Mouse (Mus musculus) embryo, embryonic 10 days (tissue): ENCODE data around the gene Cadps2.

Experiments
- DNase-seq: peaks from one replicate; pipeline ENCODE4 v3.0.0-alpha.2; 2015; ENCODE audit warnings: low spot score

The Cadps2 gene

DNA sequence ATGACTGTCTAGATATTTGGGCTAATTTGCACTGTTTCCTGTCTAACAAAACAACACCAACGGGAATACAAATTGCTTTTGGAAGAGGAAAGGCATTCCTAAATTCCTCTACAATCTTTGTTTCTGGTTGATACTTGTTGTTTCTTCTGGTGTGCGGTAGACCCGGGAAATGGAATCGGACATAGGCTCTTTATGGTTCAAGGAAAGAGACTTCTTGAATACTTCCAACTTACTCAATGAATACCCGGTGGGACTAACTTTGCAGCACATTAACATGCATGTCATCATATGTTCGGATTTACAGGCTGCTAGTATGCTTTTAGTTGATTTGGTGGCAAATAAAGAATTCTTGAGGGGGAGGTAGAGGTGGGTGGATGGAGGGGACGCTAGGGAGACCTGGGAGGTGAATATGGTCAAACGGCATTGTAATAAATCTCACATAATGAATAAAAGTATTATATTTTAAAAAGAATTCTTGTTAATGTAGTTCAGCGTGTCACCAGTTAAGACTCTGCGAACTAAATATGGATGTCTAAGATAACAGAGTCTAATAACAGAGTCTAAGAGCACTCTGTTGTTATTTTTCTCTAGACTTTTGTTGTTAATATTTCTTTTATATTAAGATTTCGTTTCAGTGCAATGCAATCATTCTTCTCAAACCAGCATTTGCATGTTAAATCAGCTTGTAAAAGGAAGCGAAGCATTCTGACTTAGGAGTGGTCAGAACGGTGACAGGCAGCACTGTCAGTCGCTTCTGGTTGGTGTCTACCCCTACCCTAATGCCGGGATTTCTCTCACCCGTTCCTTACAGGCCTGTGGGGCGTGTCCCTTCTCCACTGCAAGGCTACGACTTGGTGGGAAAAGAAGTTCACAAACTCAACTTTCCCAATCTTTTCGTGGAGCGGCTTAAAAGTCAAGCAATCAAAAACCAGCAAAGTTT lies 586.8 kb downstream of the Cadps2 start:
- no peak for DNase-seq

GRCm38 (mm10) chr6:23251431-23251830 lies 587.8 kb downstream of the Cadps2 start:
- DNase-seq: no peak

- no peak for DNase-seq
Observed at GRCm38 (mm10) chr6:23250288-23250955, 588.8 kb downstream of the Cadps2 start.

GRCm38 (mm10) chr6:23249616-23250287 lies 589.5 kb downstream of the Cadps2 start:
- DNase-seq: peak; percentile 69

GRCm38 (mm10) chr6:23249053-23249401 lies 590.2 kb downstream of the Cadps2 start:
- no peak for DNase-seq

- DNase-seq: peak; percentile 62
Observed at GRCm38 (mm10) chr6:23248313-23249052, 590.7 kb downstream of the Cadps2 start, which contains the start of gene Fezf1. Gene Fezf1 (minus strand): TSS chr6:23248362.

- peak; percentile 48 for DNase-seq
Observed at GRCm38 (mm10) chr6:23247512-23248312, 591.5 kb downstream of the Cadps2 start.

- DNase-seq: no peak
Observed at GRCm38 (mm10) chr6:23246790-23247511, 592.3 kb downstream of the Cadps2 start.

DNA sequence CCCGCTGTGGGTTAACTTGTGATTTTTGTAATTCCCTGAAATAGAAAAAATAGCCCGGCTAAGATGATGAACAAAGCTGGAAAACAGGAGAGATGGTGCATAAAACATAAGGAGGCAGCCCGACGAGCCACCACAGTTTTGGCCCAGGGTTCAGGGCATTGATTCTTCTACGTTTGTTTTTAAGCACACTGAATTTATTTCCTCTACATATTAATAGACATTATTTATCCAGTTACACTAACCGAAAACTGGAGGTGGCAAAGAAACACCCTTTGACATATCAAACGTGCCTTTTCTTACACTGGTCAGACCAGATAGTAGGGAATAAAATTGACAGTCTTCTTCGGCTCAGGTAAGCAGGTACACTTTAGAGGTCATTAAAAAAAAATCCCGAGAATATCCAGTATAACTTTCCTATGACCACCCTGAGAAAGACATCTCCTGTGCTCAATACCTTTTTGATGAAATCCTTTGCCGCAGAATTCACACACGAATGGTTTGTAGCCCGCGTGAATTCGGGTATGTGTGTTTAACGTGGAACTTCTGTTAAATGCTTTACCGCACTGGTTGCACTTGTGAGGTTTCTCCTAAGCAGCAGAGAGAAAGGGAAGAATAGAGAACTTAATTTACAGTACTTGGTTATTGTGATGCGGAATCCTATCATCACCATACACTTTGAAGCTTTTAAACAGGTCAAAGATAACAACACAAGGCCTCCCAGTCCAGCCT lies 593.0 kb downstream of the Cadps2 start:
- DNase-seq: no peak

- DNase-seq: peak; percentile 44
Observed at GRCm38 (mm10) chr6:23245545-23246011, 593.6 kb downstream of the Cadps2 start.

DNA sequence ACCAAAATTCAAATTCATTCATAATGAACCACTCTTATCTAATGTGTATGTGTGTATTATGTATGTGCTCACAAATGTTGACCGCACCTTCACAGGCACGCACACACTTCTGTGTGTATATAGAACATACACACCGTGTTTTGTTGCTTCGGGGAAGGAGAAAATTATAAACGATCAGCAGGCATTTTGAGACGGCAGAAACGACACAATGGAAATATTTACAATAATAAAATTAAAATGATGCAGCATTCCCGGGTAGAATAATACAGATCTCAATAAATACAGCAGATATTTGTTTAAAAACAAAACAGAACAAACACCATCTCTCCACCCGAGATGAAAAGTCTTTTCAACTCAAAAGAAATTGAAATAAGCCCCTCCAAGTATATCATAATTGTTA lies 594.1 kb downstream of the Cadps2 start:
- no peak for DNase-seq

- DNase-seq: no peak
Observed at GRCm38 (mm10) chr6:23243821-23244760, 595.1 kb downstream of the Cadps2 start.
